ENCODE assay signal across 22 mouse cellular contexts in genomic region chr14:29014680-29015079, GRCm38 (mm10). TPM values are rescaled to one million over a fixed set of nuclear protein-coding genes. Genes with fewer than 3 reads are reported as not detected.
DNase-seq lines count a peak whose midpoint lies in the region; ATAC-seq and TF ChIP-seq lines count a peak whose summit lies in the region.
"Had no signal": no experiment of that assay in that cellular context is flagged by ENCODE, and none has a peak within 500 bp of the region (broad histone marks: within the 10 kb centered on the region; RNA-seq: fewer than 3 reads in every experiment).

No protein-coding gene starts in this region.

- no peaks in the 10 kb centered on the region for H3K4me1 ChIP-seq in kidney, adult 2 months (ENCODE audit: control insufficient read depth, insufficient read depth, low read length)
- H3K4me1 ChIP-seq: lung, embryonic 15.5 days had no signal

- no peak overlapping the region for H3K27ac ChIP-seq in kidney, adult 2 months (ENCODE audit: insufficient read depth, low read depth, low read length)
- H3K27ac ChIP-seq: forebrain, embryonic 12.5 days; hindbrain, embryonic 12.5 days; lung, embryonic 15.5 days; macrophage; midbrain, embryonic 13.5 days; neural tube, embryonic 15.5 days had no signal

- TF ChIP-seq POLR2A in kidney, adult 2 months (IDR thresholded peaks at IDR 0.05; ENCODE audit: low read depth, low read length) = no peak

- no peak overlapping the region for H3K4me3 ChIP-seq in kidney, adult 2 months (ENCODE audit: insufficient read depth, low read depth, low read length)
- H3K4me3 ChIP-seq: forebrain, embryonic 12.5 days; hindbrain, embryonic 12.5 days; lung, embryonic 15.5 days; midbrain, embryonic 13.5 days; myocyte; neural tube, embryonic 15.5 days had no signal

- DNase-seq in adrenal gland, postnatal 36 days = peak; percentile 9 to 15
- no peak for DNase-seq in adrenal gland, postnatal 4 days (ENCODE audit: low spot score in 2 of 2)
- peak; percentile 44 for DNase-seq in kidney, adult 2 months
- DNase-seq in kidney, adult 8-10 months = no peak
- DNase-seq in cerebellum, adult 11-12 months = peak; percentile 32
- peak; percentile 31 to 38 for DNase-seq in cerebellum, postnatal 36 days
- no peak for DNase-seq in MN1 (ENCODE audit: low spot score)
- DNase-seq: adrenal gland, adult 2 months; kidney, postnatal 4 days had no signal

- WGBS in kidney, adult 2 months = 69% methylated on average over 2 of the region's 2 CpGs

- H3K36me3 ChIP-seq in kidney, adult 2 months (ENCODE audit: control insufficient read depth, insufficient read depth, low read length) = no peaks in the 10 kb centered on the region
- H3K36me3 ChIP-seq: forebrain, embryonic 12.5 days; hindbrain, embryonic 12.5 days; lung, embryonic 15.5 days; midbrain, embryonic 13.5 days; neural tube, embryonic 15.5 days had no signal

- no peaks in the 10 kb centered on the region for H3K27me3 ChIP-seq in kidney, adult 2 months (replicated peaks; ENCODE audit: control insufficient read depth, insufficient read depth, low read length)
- H3K27me3 ChIP-seq: forebrain, embryonic 12.5 days; hindbrain, embryonic 12.5 days; lung, embryonic 15.5 days; midbrain, embryonic 13.5 days; neural tube, embryonic 15.5 days had no signal

- ATAC-seq in megakaryocyte progenitor cell, adult 5-6 weeks (replicated peaks; ENCODE audit: poor library complexity) = no peak
- ATAC-seq: intestine, postnatal 0 days; midbrain, embryonic 13.5 days had no signal

- TF ChIP-seq CTCF in kidney, adult 2 months (conservative IDR thresholded peaks at IDR 0.05; ENCODE audit: insufficient read depth, insufficient read length, low read depth, low read length) = no peak

RNA-seq across cellular contexts. Expression of gene Lrtm1, which starts 3.3 kb away (rescaled TPM):
- total RNA-seq in adrenal gland, postnatal 36 days (2021) = not detected
- total RNA-seq in adrenal gland, postnatal 4 days (2021) = under 1 TPM; 0.39 to 0.56 TPM
- 0.05 and 0.55 TPM in 2 replicates for polyA plus RNA-seq in kidney, adult 2 months (2012; rRNA removed)
- not detected in 2 replicates for total RNA-seq in megakaryocyte progenitor cell, adult 5-6 weeks (2015)
- not detected in 2 replicates for total RNA-seq in megakaryocyte progenitor cell, adult 5-6 weeks (2017)
- total RNA-seq: layer of hippocampus, postnatal 25 days; left cerebral cortex, postnatal 25 days; MEL had no signal
- polyA plus RNA-seq: intestine, postnatal 0 days; liver, embryonic 11.5 days; lung, embryonic 15.5 days; macrophage had no signal

Comparison
In these comparisons a context has a peak if more than half of its experiments do, and no peak if none do; other contexts are left out.
1. DNase-seq: peak in adrenal gland, postnatal 36 days (2 of 2), kidney, adult 2 months (single experiment), cerebellum, adult 11-12 months (single experiment) and cerebellum, postnatal 36 days (2 of 2); none in adrenal gland, postnatal 4 days (0 of 2), kidney, adult 8-10 months (0 of 2) and MN1 (single experiment).